Mouse (Mus musculus): ENCODE measurements around the gene Zwilch. TPM values are rescaled to one million over a fixed set of nuclear protein-coding genes. Genes with fewer than 3 reads are reported as not detected.
"Not testable (repeated sequence)": the region's sequence is repeated elsewhere in the genome, so short reads cannot be mapped to it uniquely, and the experiment has no call there.

The Zwilch gene
- 1 to 10 TPM; 3.9 to 5.0 TPM for polyA plus RNA-seq (2017; shearing (Covaris generic))

DNA sequence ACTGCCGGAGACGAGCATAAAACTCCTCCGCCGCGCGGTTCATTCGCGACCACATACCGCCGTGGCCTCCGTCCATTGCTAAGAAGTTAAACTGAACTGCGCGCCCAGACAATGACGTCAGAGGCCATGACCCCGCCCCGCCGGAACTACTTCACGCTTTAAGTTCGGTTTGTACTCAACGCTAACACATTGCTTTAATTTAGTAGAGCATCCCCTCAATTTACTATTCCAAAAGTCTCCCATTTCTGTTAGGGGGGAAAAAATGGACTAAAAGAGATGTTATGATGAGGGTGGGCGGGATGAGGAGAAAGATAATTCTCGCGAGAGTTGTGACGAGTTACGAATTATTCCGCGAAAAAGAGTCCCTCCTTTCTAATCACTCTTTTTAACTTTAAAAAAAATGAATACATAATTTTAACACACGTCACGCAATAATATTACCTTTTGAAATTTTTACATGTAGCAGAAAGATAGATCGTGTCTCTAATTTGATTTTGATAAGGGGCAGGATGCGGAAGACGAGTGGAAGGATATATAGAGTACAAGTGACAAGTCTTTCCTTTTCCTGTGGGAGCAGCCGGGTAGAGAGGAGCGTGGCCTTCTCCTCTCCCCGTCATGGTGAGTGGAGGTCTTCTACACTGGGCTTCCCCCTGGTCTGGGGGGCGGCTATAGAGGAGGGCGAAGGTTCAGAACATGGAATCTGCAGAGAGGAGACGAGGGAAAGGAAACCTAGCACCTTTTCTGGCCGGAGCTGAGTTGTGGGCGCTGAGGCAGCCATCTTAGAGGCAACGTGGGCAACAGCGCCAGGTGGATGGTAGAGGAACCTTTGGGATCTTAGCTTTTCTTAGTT lies at the start of gene Zwilch, which contains the start of gene Rpl4:
TSS of gene Zwilch (minus strand) at position 289 of the 850 bp plus-strand sequence.
TSS of gene Rpl4 (plus strand) at position 560 of the 850 bp plus-strand sequence.
- peak; percentile 85 for ATAC-seq

DNA sequence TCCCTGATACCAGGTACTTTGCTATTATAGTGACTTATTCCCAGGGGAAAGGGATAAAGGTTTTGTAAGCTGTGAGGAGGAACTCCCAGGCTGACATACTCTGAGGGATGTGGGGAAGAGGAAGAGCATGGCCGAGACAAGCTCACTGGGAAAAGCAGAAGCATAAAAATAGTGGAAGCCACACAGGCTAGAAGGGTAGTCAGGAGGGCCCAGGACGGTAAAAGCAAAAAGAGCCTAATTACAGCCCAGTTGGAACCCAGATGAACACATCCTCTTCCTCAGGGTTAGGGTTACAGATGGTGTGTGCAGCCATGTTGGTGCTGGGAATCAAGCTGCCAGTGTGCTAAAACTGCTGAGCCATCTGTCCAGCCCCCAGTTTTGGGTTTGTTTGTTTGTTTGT lies 49.2 kb upstream of the Zwilch start:
- no peak for ATAC-seq

DNA sequence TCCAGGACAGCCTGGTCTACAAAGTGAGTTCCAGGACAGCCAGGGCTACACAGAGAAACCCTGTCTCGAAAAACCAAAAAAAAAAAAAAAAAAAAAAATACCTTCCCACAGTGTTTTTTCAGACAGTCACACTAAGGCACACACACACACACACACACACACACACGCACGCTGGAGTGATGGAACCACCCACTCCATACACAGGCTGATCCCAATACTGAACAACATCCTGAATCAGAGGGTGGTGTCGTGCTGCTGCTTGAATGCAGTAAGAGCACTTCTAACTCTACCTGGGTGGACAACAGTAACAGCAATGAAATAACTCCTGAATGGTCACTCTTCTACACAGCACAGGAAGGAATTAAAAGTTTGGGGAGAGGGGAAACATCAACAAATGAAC lies 48.6 kb upstream of the Zwilch start:
- no peak for ATAC-seq

DNA sequence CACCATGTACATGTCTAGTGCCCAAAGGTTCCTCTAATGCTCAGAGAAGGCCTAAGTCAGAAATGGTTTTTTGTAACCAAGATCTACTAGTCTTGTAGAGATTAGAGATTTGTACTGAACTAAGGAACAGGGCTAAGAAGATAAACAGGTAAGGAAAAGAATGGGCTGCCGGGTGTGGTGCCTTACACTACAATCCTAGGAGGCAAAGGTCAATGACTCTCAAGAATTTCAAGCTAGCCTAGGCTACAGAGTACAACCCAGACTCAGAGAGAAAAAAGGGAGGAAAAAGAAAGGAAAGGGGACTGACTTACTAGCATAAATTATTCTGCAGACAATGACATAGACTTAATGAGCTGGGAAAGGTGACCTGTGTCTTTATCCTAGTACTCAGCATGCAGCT lies 47.7 kb upstream of the Zwilch start:
- no peak for ATAC-seq

DNA sequence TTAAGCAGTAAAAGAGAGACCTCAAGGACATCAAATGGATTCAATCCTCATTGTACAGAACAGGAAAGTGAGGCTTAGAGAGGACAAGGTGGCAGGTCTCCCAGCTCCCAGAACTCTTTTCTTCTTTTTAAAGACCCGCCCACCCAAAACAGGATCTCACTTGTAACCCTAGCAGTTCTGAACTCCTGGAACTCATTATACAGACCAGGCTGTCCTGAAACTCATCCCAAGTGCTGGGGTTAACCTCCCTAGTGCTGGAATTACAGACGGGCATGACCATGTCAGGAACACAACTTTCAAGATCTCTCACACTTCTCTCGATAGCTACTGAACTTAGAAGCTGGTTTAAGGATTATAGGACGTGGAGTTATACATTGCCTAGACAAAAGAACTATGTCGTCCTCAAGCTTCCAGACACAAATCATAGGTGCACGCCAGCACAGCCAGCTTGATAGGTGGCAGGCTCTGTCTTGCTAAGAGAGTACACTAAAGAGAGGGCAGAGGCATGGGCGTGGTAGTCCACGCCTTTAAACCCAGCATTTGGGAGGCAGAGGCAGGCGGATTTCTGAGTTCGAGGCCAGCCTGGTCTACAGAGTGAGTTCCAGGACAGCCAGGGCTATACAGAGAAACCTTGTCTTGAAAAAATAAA lies 47.0 kb upstream of the Zwilch start:
- no peak for ATAC-seq

DNA sequence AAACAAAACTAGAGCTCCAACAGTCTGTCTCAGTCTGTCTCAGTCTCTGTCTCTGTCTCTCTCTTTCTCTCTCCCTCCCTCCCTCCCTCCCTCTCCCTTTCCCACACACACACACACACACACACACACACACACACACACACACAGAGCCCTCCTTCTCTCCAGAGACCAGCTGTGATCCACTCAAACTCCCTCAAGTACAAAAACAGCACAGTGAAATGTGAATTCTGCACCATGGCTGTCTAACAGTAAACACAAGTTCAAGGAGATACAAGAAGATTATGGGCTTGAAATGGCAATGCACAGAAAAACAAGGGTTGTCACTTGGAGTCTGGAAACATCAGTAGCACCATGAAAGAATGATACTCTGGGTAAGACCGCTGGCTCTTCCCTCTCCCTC lies 46.4 kb upstream of the Zwilch start:
- no peak for ATAC-seq

DNA sequence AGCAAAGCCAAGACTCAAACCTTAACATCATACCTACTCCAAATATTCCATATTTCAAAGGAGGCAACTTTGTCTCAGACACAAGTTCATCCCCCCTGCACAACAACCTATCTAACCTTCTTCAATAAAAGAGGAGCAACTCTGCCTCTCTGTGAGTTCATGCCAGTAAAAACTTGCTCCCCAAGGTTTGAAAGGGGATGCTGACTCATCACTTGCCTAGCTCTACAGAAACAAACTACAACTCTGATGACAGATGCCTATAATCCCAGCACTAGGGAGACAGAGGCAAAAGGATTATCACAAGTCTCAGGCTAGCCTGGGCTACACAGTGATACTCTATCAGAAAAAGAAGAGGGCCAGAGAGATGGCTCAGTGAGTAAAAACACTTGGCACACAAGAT lies 45.0 kb upstream of the Zwilch start:
- no peak for ATAC-seq

DNA sequence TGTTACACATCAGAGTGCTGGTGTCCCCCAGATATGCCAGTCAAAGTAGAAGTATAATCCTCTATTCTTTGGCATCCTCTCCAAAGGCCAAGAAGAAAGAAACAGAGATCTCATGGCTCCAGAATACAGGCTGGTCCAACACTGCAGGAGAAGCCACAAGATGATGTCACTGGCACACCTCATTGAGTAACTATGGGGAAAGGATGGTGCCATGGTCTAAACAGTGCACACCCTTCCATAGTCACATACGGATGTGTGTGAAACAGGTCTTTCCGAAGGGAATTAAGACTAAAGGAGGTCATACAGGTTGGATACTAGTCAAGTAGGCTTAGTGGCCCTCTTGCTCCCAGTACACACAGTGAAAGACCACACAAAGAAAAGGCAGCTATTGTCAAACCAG lies 43.7 kb upstream of the Zwilch start:
- no peak for ATAC-seq

DNA sequence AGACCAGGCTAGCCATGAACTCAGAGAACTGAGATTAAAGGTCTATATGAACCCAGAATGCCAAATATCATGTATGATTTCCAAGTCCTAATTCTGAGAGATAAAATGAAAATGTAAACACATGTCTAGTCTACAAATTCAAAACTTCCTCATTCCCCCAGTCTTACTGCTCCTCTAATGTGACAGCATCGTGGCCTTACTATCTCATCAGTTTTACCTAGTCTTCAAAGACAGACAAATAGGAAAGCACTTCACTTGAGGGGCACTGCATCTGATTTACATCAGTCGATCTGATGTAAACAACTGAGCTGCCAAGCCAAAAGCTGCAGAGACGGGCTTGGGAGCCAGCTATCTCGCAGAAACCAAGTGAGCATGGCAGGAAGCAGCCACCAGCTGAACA lies 43.2 kb upstream of the Zwilch start:
- ATAC-seq, result no peak

DNA sequence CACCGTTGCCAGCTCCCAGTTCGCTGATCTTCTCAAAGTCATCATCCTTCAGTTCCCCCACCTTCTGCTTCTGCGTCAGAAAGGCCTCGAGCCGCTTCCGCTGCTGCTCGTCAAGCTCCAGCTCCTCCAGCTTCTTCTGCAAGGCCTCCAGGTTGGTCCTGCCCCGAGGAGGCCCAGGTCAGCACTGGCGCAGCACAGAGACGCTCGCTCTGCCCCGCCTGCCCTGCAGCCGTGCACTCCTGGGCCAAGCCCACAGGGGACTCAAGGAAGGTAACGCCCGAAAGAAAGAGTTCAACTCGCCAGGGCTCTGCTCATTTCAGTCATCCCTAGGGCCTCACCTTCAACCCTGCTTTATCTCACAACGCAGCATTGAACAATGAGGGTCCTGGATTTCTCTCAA lies 41.5 kb upstream of the Zwilch start:
- ATAC-seq, result no peak

DNA sequence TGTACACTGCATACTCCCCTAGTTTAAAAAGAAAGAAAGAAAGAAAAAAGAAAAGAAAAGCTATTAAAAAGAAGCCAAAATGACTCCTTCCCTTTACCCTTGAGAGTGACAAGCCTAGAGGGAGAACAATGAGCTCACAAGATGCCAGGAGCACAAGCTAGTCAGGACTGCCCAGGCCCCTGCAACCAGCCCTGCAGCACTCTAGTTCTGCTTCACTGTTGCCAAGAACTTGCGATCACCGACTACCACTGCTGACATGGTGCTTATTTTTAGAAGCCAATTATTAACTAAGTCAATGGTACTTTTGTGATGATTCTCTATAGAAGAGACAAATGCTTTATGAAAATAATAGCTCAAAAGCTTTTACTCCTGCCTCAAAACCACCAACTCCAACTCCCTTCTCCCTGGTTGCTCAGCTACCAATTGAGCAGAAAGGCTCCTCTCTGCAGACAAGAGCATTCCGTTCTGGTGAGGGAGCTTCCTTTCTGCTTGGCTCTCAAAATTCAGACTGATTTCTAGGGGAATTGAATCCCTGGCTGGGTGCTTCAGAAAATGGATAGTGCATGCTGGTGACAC lies 34.7 kb upstream of the Zwilch start:
- ATAC-seq, result no peak

DNA sequence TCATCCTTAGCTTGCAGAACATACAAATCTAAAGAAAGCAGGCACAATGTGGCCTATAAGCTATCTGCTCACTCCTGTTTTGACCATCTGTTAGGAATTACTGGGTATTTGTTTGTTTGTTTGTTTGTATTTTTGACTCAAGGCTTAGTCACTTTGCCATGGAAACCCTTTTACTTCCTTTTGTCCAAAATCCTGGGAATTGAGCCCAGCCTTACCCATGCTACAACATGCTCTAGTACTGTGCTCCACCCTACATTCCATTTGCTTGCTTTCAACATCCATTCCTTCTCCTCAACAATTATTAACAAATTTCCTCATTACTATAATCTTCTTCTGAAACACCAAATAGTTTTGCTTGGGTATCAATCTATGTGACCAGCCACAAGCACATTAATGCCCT lies 30.0 kb upstream of the Zwilch start:
- ATAC-seq, result no peak

DNA sequence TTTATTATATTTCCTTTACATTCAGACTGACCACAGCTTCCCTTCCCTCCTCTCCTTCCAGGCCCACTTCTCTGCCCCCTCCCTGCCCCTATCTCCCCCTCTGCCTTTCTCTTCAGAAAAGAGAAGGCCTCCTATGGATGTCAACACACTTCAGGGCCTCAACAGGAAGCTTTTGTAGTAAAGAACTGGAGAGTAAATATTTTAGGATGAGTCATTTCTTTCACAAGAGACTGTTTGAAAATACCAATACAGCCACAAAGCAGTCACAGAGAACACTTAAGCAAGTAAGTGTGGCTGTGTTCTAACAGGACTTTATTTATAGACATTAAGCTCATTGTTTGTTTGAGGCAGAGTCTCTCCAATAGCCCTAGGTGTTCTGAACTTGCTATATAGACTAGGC lies 29.4 kb upstream of the Zwilch start:
- no peak for ATAC-seq

DNA sequence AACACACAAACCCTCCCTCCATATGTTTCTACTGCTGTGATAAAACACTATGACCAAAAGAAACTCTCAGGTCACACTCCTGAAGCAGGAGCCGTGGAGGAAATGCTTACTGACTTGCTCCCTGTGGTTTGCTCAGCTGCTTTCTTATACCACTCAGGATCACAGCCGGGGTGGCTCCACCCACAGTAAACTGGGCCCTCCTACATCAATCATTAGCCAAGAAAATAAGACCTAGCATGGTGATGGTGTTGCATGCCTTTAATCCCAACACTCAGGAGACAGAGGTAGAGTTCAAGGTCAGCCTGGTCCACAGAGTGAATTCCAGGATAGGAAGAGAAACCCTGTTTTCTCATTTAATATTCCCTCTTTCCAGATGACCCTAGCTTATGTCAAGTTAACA lies 27.0 kb upstream of the Zwilch start:
- ATAC-seq, result no peak

DNA sequence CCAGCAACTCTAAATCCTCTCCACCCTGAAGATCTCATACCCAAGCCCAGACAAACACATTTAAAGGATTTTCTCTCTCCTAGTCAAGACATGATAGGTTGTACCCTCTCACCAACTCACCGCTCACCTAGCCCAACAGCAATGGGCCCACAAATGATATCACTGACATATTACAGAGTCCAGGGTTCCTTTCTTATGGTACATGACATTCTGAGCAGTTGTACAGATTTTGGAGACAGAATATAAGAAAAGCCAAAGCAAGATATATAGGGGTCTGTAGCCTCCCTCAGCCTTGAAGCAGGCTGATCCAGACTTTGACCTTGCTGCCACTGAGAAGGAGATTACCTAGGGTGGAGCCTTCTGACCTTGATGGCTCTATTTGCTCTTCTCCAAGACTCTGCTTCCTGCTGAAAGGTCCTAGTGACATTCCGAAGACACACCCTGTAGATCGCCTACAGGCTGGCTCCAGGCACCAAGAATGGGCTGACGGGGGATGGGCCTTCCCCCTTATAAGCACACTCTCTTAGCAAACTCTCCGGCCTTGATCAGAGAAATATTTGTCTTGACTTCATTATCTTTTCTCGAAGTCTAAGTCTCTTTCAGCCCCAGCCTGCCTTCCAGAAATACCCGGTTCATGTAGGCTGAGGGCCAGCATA lies 26.0 kb upstream of the Zwilch start:
- ATAC-seq, result not testable (repeated sequence)

DNA sequence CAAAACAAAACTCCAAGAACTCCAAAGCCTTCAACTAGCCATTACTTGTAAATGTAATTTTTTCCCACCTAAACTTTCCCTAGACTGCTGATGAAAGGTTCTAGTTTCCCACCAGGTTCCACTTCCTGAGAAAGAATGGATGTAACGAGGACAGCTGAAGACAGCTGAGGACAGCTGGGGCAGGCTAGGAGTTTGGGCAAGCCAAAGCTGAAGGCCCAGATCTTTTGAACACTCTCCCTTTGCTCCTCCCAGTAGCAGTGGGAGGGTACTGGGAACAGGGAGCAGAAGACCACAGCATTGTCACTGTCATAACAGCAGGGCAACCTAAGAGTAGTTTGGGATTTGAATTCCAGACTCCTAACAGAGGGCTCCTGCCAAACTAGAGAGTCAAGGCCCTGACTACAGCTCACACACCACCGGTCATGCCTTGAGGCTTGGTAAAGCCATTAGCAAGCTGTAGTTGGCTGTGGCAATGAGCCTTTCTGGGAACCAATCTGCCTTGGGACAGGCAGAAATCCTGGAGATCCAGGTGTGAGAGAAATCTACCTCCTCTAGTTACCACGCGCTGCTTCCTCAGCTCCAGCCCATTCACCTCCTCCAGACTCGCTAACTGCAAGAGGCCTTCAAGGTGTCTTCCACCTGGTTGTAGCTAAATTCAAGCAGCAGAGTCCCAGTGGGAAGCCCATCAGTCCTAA lies 25.3 kb upstream of the Zwilch start:
- no peak for ATAC-seq

DNA sequence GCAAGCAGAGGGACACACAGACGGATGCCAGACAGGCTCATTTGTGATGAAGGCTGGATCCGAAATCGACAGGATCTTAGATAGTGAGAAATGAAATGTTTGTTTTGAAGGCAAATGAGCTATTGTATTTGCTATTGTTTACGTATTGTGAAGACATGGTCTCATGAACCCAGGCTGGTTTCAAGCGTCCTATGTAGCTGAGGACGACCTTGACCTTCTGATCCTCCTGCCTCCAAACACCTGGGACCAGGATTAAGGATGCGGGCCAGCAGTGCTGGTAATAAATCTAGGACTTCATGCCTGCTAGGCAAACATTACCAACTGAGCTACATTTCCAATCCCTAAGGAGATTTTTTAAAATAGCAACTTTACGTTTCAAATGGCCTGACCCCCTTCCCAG lies 24.6 kb upstream of the Zwilch start:
- no peak for ATAC-seq

DNA sequence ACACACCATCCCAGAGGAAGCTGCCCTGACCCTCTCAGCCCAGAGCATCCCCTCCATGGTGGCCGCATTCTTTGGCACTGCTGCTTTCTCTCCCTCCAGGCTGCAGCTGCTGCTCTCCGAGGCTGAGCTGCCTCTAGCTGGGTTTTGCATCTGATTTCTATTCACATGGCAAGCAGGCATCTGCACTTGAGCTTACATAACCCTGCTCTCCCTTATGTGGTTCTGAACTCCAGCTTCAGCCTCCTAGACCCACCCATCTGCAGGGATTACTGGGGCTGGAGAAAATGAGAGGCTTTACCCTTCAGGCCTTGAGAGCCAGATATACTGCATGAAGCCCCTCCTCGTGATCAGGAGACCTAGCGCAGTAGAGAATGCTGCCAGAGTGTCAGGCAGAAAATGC lies 22.6 kb upstream of the Zwilch start:
- ATAC-seq, result no peak

DNA sequence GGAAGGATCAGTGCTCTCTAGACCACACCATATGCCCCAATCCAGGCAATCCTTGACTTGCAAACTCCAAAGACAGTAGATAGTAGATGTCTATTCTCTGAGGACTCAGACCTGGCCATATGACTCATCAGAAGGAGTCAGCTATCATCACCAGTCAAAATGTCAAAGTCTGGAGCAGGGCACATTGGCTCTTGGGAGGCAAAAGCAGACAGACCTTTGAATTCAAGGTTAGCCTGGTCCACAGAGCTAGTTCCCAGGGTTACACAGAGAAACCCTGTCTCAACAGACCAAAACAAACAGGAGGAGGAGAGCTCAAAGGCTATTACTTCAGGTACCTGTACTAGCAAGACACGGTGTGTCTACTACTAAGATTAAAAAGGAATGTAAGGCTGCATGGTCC lies 21.0 kb upstream of the Zwilch start:
- ATAC-seq, result no peak

DNA sequence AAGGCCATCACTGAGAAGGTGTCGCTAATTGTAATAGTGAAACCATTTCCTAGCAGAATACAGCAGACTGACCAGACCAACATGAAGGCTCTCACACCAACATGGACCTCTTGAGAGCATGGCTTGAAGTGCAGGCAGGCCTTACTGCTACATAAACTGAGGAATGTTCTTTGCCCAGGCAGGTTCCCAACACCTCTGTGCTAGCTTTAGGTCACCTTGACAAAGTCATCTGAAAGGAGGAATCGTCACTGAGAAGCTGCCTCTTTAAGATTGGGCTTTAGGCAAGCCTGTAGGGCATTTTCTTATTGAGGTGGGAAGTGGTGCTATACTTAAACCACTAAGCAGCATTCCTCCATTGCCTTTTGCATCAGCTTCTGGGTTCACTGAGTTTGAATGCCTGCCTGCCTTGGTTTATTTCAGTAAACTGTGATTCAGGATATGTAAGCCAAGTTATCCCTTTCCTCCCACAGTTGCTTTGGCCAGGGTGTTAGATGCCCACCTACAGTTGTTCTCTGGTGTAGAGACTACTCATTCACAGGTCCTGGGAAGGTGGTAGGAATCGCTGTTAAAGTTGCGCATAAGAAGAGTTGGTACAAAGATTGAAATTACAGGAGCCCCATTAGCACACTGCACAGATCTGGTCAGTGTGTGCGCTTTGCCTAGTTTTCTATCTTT lies 11.4 kb upstream of the Zwilch start:
- ATAC-seq, result no peak

DNA sequence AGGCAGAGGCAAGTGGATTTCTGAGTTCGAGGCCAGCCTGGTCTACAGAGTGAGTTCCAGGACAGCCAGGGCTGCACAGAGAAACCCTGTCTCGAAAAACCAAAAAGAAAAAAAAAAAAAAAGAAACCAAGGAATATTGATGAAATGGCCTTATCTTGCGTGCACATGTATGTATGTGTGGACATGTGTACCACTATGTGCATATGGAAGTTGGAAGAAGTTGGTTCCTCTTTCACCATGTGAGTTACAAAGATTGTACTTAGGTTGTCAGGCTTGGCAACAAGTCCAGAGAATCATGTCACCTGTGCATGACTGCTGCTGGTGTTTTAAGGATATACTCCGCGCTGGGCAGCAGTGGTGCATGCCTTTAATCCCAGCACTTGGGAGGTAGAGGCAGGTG lies 10.4 kb upstream of the Zwilch start:
- ATAC-seq, result not testable (repeated sequence)
